Mouse (Mus musculus) embryo, embryonic 11.5 days (tissue): ENCODE measurements around the gene Psmd2.

Source experiments
- DNase-seq: peaks from one replicate; pipeline ENCODE4 v3.0.0-alpha.2; 2012; ENCODE audit warnings: low read depth, low spot score

The Psmd2 gene

DNA sequence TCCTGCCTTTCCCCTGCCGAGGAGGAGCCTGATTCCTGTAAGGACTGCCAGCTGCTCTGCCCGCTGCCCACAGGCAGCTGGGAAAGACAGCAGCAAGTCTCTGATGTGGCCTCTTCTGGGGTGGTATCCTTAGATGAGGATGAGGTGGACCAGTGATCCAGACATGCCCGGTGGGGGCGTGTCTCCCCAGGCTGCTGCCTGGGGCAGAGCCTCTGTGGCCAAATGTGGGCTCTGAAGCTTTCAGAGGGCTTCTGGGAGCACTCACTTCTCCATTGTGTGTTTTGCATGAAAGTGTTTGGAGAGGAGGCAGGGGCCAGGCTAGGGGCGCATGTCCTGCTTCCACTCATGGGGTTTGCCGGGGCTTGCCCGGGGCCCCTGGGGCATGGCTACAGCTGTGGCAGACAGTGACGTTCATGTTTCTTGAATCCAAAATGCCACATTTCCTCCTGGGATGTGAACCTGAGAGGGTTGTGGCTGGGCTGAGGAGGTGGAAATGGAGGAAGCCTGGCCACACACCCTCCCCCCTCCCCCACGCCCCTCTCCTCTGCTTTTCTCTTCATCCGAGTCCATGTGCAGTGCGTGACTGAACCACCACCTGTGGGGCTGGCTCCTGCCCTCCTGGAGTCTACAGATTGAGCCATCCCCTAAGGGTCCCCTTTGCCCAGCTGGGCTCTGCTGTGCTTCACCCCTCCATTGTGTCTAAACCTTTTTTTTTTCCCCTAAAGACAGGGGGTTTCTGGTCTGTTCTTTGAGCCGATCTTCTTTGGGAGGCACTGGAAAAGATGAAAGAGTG lies 50.5 kb downstream of the Psmd2 start:
- no peak for DNase-seq

DNA sequence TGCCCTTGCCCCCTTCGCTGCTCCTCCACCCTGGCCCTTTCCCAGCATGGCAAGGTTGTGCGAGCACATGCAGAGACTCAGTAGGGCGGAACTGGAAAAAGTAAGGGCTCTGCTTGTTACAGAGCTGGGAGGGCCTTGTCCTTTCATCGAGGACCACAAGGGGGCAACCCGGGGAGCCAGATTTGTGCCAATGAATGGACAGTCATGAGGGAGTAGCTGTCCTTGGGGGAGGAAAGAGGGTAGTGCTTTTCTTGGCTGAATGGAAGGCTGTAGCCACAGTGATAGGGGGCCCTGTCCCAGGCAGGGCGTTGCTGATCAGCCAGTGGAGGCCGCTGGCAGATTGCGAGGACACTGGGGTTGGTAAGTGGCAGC lies 51.1 kb downstream of the Psmd2 start:
- DNase-seq: peak; percentile 63

DNA sequence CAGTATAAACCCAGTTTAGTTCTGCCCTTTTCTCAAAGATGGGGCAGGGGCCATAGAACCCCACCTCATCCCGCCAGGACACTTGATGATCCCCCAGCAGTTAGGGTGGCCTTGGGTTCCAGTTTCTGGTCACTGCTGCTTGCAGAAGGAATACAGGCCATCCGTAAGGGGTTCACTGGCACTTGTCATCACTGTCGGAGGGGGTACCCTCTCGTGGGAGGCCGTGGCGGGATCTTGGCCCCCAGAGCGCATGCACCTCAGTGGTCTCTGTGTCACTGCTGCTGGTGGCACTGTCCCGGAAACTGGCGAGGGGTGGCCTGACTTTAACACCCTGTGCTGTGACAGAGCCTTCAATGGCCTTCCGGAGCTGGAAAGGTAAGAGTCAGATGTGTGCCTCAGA lies 51.6 kb downstream of the Psmd2 start:
- no peak for DNase-seq

DNA sequence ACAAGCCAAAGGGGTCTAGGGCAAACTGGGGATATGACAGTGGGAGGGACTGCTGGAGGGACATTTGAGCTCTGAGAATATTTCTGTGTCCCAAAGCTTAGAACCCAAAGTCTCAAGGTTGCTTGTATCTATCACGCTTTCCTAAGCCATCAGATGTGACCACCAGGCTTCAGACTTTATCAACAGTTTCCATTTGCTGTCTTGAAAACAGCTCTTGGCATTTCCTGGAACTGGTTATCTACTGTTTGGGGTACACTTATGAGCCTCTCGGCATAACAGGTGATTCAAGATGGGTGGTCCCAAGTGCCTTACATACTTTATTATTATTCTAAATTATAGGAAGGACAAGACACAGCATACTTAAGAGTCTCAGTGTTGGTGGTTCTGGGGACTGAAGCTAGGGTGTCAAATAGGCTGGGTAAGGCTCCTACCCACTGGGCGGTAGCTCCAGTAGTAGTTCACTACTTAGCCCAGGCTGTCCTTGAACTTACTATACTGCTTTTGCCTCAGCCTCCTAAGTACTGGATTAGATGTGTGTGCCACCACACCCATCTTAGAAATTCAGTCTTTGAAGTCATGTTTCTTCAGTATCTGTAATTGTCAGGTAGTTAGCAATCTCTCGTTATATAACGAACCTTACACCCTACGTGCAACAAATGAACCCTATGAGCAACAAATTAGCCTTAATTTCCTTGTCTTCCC lies 52.4 kb downstream of the Psmd2 start:
- no peak for DNase-seq

DNA sequence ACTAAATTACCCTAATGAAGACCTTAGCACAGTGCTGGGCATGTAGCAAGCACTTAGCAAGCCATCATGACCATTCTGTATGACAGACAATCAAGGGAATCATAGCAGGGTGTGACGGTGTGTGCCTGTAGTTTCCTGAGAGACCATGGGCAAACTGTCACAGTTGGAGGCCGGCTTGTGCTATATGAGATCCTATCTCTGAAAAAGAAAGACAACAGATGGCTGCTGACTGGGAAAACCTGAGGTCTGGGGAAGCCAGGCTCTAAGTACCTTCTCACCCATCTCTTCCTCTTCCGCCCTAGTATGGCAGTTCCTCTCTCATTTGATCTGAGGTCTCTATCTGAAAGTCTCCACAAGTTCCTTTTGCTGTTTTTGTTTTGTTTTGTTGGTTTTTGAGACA lies 54.3 kb downstream of the Psmd2 start:
- DNase-seq: no peak

DNA sequence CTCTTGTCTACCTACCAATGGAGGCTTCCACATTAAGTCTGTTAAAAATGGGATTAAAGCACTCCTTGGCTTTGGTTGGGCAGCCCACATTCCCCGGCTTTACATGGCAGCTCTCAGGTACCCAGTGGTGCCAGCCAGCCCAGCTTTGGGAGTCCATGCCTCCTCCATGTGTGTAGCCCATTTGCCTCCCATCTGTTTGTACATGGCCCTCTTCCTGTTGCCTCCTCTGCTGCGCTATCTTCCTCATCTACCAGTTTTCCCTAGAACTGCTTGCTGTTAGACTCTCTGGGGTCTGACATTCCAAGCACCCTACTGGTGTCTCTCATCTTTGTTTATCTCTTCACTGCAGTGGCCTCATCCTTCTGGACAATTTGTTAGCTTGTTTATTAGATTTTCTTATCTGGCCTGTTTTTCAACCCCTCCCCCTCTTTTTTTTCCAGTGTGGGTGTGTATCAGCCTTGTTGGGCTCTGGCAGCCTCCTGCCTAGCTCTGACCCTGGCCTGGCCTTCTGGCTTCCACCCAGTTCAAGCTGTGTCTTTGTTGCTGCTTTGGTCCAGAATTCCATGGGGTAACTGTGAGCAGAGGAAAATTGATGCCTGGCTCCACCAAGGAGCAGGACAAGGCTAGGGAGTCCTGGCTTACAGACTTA lies 55.1 kb downstream of the Psmd2 start:
- DNase-seq: no peak

DNA sequence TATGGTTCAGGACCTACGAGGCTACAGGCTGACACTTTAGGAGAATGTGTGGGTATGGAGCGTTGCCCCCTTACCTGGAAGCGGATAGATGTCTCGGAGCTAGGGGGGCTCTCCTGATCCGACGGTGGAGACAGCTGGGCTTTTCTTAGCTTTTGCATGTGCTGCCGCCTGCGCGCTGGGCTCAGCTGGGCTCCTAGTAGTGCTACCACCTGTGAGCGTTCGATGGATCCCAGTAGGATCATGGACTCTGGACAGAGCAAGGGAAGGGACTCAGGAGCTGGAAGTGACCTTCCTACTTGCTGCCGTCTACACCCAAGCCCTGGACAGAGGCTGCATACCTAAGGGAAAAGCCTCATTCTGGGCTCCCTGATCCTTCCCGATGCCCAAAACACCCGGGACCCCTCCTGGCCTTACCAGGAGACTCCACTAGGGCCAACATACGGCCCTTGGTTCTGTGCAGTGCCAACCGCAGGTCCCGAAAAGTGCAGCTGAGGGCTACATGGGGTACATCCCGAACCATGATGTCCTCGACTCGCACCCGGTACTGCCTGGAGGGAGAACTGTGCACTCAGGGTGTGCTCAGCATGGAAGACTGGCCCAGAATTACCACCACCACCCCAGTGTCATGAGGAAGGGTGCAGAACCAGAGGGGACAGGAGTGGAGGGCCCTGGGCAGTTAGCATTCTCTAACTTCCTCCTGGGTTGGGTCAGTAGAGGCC lies 56.9 kb downstream of the Psmd2 start:
- no peak for DNase-seq

DNA sequence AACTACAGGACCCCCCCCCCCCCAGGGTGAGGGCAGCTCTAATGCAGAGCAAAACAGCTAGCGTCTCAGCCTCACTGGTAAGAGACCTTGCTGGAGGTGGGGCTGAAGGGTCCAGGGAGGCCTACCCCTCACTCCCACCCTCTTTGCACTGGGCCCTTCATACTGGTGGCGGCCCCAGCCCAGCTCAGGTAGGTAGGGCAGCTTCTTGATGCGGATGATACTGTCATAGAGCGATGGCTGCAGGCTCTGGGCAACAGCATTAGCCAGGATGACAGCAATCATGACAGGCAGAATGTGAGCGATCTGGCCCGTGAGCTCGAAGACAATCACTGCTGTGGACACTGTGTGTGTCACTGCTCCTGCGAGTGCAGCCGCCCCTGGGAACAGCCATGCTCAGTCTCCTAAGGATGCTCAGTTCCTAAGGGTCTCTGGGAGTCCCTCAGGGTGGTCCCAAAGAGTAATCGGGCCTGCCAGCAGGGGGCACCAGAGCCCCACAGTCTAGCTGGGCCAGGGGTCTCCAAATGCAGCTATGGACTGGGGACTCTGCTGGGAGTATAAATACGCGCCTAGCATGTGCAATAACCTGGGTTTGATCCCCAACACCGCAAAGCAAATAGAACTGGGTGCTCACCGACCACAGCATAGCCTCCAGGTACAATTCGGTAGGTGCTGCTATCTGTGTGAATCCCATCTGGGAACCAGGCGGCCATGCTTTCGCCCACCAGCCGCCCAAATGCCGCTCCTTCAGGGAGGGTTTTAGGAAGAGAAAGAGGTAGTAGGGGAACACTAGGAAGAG lies 57.7 kb downstream of the Psmd2 start:
- DNase-seq: no peak

DNA sequence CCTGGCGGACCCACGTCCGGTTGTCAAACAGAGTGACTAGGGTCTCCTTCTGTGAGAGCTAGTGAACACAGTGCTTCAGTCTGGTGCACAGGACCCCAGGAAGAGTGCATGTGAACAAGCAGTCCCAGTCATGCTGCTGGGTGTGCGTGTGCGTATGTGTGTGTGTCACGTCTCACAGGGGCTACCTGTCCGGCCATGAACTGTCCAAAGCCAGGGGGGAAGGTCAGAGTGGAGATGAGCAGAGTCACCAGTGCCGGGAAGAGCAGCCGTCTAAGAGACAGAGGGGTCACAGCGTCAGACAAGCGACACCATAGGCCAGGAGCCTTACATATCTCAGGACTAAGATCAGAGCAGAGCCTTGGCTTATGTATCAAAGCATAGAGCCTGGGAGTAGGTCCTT lies 58.9 kb downstream of the Psmd2 start:
- DNase-seq: no peak

DNA sequence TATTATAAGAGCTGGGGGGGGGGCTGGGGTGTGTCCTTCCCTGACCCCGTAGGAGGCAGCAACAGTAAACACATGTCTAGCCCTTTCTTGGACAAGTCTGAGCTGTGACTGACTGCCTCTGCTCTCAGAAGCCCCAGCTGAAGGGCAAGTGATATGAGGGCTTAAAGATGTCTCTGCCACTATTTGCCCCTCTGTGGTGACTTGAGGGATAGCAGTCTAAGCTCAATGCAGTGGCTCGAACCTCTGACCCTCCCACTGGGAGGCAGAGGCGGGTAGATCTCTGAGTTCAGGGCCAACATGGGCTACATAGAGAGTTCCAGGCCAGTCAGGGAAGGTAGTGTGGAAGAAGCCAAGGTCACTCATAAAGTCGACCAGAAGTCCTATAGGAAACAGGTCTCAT lies 59.4 kb downstream of the Psmd2 start:
- DNase-seq: no peak

DNA sequence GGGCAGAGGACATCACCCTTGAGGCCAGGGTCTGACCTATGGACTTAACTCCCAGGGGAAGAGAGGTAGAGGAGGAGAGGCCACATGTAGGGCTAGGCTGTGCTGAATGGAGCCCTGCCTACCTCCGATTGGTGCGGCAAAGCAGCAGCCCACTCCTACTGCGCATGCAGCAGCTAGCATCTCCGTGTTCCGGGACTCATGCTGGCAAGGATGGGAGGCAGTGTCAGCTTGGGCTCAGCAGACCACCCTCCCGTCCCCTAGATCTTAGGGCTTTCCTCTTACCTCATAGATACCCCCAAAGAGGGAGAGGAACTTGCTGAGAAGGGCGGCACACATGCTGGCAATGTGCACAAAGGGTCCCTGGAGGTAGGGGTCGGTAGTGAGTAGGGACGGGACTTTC lies 60.7 kb downstream of the Psmd2 start:
- DNase-seq: no peak

DNA sequence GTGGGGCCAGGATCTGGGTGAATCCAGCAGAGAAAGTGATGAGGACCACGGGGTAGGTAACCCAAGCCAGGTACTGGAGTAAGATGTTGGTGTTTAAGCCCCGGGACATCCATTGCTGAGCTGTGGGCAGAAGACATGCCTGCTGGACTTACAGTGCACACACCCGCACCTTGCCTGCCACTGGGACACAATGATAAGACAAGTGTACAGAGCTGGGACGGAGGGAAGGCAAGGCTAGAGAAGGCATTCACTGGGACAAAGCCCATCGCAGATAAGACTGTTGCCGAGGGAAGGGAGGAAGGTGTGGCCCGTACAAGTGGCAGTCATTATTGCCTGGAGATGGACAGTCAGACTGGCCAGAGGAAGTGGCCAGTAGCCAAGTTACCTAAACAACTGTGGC lies 61.4 kb downstream of the Psmd2 start:
- DNase-seq: no peak
